Mouse (Mus musculus) MEL (cell line): ENCODE results near the gene Stox1. TPM values are rescaled to one million over a fixed set of nuclear protein-coding genes. Genes with fewer than 3 reads are reported as not detected.
A peak's percentile ranks its signal among the peaks of the same experiment; 100 is the strongest.

Experiments
- DNase-seq: peaks from one replicate; pipeline ENCODE4 v3.0.0; 2011; ENCODE audit warnings: low read depth, low spot score
- H3K27ac ChIP-seq: 2 replicates; pipeline ENCODE4 v1.5.1; 2012; ENCODE audit warnings: low read depth, mild to moderate bottlenecking, control low read depth, low read length, moderate library complexity; ENCODE audit not compliant: control insufficient read depth
- H3K27me3 ChIP-seq, 2 experiments: fragments of 150-350 bp in 1 of 2; sonication (generic) in 1 of 2; 2 replicates each; pipeline ENCODE4 v1.6.1; 2012; ENCODE audit warnings: low read length in 2 of 2, mild to moderate bottlenecking in 2 of 2, improper control_type of control experiment in 1 of 2, moderate library complexity in 1 of 2; ENCODE audit not compliant: insufficient read depth in 2 of 2, control insufficient read depth in 1 of 2
- H3K36me3 ChIP-seq, 2 experiments: 2 replicates each; pipeline ENCODE4 v1.6.1; 2012 to 2014; ENCODE audit warnings: low read length in 2 of 2, improper control_type of control experiment in 1 of 2, inconsistent platforms in 1 of 2, mild to moderate bottlenecking in 1 of 2; ENCODE audit not compliant: insufficient read depth in 2 of 2, control insufficient read depth in 1 of 2
- H3K4me1 ChIP-seq, 2 experiments: fragments of 150-350 bp in 1 of 2; sonication (generic) in 1 of 2; 2 replicates each; pipeline ENCODE4 v1.6.1; 2012; ENCODE audit warnings: low read length in 2 of 2, improper control_type of control experiment in 1 of 2, mild to moderate bottlenecking in 1 of 2; ENCODE audit not compliant: insufficient read depth in 2 of 2, control insufficient read depth in 1 of 2
- H3K4me3 ChIP-seq, 2 experiments: fragments of 150-350 bp in 1 of 2; sonication (generic) in 1 of 2; 2 replicates each; pipeline ENCODE4 v1.5.1; 2012; ENCODE audit warnings: low read depth in 2 of 2, low read length in 2 of 2, mild to moderate bottlenecking in 2 of 2, moderate library complexity in 2 of 2, control low read depth in 1 of 2, improper control_type of control experiment in 1 of 2; ENCODE audit not compliant: control insufficient read depth in 1 of 2, insufficient read depth in 1 of 2
- H3K79me2 ChIP-seq: 2 replicates; pipeline ENCODE4 v1.6.1; 2012; ENCODE audit warnings: mild to moderate bottlenecking, low read length, moderate library complexity; ENCODE audit not compliant: control insufficient read depth, poor library complexity, insufficient read depth
- H3K9ac ChIP-seq: 2 replicates; pipeline ENCODE4 v1.6.1; 2012; ENCODE audit warnings: low read depth, mild to moderate bottlenecking, control low read depth, low read length, moderate library complexity; ENCODE audit not compliant: control insufficient read depth, poor library complexity, severe bottlenecking
- H3K9me3 ChIP-seq: fragments of 150-350 bp; sonication (generic); replicated peaks from 2 replicates; pipeline ENCODE4 v1.6.1; 2012; ENCODE audit warnings: mild to moderate bottlenecking, low read length, improper control_type of control experiment, moderate library complexity; ENCODE audit not compliant: insufficient read depth
- BHLHE40 ChIP-seq: IDR thresholded peaks from 2 replicates; pipeline ENCODE4 v1.6.1; 2012; ENCODE audit warnings: low read depth, mild to moderate bottlenecking, inconsistent platforms, low read length, improper control_type of control experiment, borderline replicate concordance
- CTCF ChIP-seq, 3 experiments: IDR thresholded peaks in 2 of 3; conservative IDR thresholded peaks in 1 of 3; 2 replicates each; pipeline ENCODE4 v1.5.1; 2011 to 2012; ENCODE audit warnings: low read length in 3 of 3, low read depth in 2 of 3, mild to moderate bottlenecking in 2 of 3, improper control_type of control experiment in 1 of 3, inconsistent platforms in 1 of 3, mixed read lengths in 1 of 3, moderate library complexity in 1 of 3; ENCODE audit not compliant: control insufficient read depth in 1 of 3, insufficient read depth in 1 of 3, poor library complexity in 1 of 3, severe bottlenecking in 1 of 3
- ELF1 ChIP-seq: IDR thresholded peaks from 2 replicates; pipeline ENCODE4 v1.6.1; 2014; ENCODE audit warnings: low read depth, mild to moderate bottlenecking, inconsistent platforms, low read length, improper control_type of control experiment, moderate library complexity
- ETS1 ChIP-seq: IDR thresholded peaks from 2 replicates; pipeline ENCODE4 v1.6.1; 2012; ENCODE audit warnings: low read depth, mild to moderate bottlenecking, inconsistent platforms, low read length, improper control_type of control experiment, moderate library complexity
- HCFC1 ChIP-seq: IDR thresholded peaks from 2 replicates; pipeline ENCODE4 v1.6.1; 2012; ENCODE audit warnings: low read depth, mild to moderate bottlenecking, inconsistent platforms, low read length, improper control_type of control experiment, moderate library complexity
- JUND ChIP-seq: IDR thresholded peaks from 2 replicates; pipeline ENCODE4 v1.6.1; 2011; ENCODE audit warnings: low read depth, mild to moderate bottlenecking, improper control_type of control experiment, low read length
- MAFK ChIP-seq: IDR thresholded peaks from 2 replicates; pipeline ENCODE4 v1.6.1; 2011; ENCODE audit warnings: low read depth, mild to moderate bottlenecking, low read length, improper control_type of control experiment, borderline replicate concordance
- MAX ChIP-seq: IDR thresholded peaks from 2 replicates; pipeline ENCODE4 v1.6.1; 2011; ENCODE audit warnings: low read length, improper control_type of control experiment
- MAZ ChIP-seq: IDR thresholded peaks from 2 replicates; pipeline ENCODE4 v1.6.1; 2012; ENCODE audit warnings: low read depth, mild to moderate bottlenecking, inconsistent platforms, low read length, improper control_type of control experiment
- MEF2A ChIP-seq: IDR thresholded peaks from 2 replicates; pipeline ENCODE4 v1.6.1; 2014; ENCODE audit warnings: low read depth, mild to moderate bottlenecking, inconsistent platforms, low read length, improper control_type of control experiment; ENCODE audit not compliant: poor library complexity, insufficient replicate concordance, severe bottlenecking; ENCODE audit errors: extremely low read depth
- MXI1 ChIP-seq: IDR thresholded peaks from 2 replicates; pipeline ENCODE4 v1.6.1; 2011; ENCODE audit warnings: mild to moderate bottlenecking, low read depth, low read length, improper control_type of control experiment
- MYB ChIP-seq: IDR thresholded peaks from 2 replicates; pipeline ENCODE4 v1.6.1; 2011; ENCODE audit warnings: mild to moderate bottlenecking, low read depth, low read length, improper control_type of control experiment
- MYC ChIP-seq: IDR thresholded peaks from 2 replicates; pipeline ENCODE4 v1.6.1; 2011; ENCODE audit warnings: low read depth, mild to moderate bottlenecking, low read length, improper control_type of control experiment, moderate library complexity
- NRF1 ChIP-seq: IDR thresholded peaks from 2 replicates; pipeline ENCODE4 v1.6.1; 2014; ENCODE audit warnings: low read depth, mild to moderate bottlenecking, inconsistent platforms, low read length, improper control_type of control experiment, moderate library complexity; ENCODE audit not compliant: poor library complexity, insufficient read depth, severe bottlenecking
- RAD21 ChIP-seq: IDR thresholded peaks from 2 replicates; pipeline ENCODE4 v1.6.1; 2011; ENCODE audit warnings: mild to moderate bottlenecking, low read depth, low read length, improper control_type of control experiment
- TBP ChIP-seq: IDR thresholded peaks from 2 replicates; pipeline ENCODE4 v1.8.0; 2011; ENCODE audit warnings: low read depth, low read length, improper control_type of control experiment
- TCF12 ChIP-seq: IDR thresholded peaks from 2 replicates; pipeline ENCODE4 v1.6.1; 2014; ENCODE audit warnings: low read depth, mild to moderate bottlenecking, inconsistent platforms, low read length, improper control_type of control experiment, moderate library complexity
- USF2 ChIP-seq, 2 experiments: IDR thresholded peaks; 2 replicates each; pipeline ENCODE4 v1.6.1; 2011 to 2012; ENCODE audit warnings: improper control_type of control experiment in 2 of 2, low read length in 2 of 2, borderline replicate concordance in 1 of 2, inconsistent platforms in 1 of 2, low read depth in 1 of 2, mild to moderate bottlenecking in 1 of 2; ENCODE audit not compliant: insufficient read depth in 1 of 2
- ZKSCAN1 ChIP-seq: IDR thresholded peaks from 2 replicates; pipeline ENCODE4 v1.6.1; 2012; ENCODE audit warnings: low read depth, mild to moderate bottlenecking, inconsistent platforms, low read length, improper control_type of control experiment, moderate library complexity
- ZMIZ1 ChIP-seq: IDR thresholded peaks from 2 replicates; pipeline ENCODE4 v1.6.1; 2012; ENCODE audit warnings: low read depth, mild to moderate bottlenecking, inconsistent platforms, low read length, improper control_type of control experiment, moderate library complexity
- polyA plus RNA-seq, 2 experiments: library from polyadenylated mRNA; stranded (reverse) in 1 of 2; unstranded in 1 of 2; fragments of >175 nt in 1 of 2; fragments of >200 nt in 1 of 2; gene quantifications; 2 replicates each; pipeline versions ENCODE4 v1.2.1 to v1.2.4; 2012; ENCODE audit warnings: low replicate concordance in 2 of 2, low read depth in 1 of 2; ENCODE audit not compliant: insufficient read length in 2 of 2, insufficient read depth in 1 of 2, missing spikeins in 1 of 2
- total RNA-seq: library from RNA; depleted of rRNA; stranded (reverse); fragments of 300-350 nt; gene quantifications from 2 replicates; pipeline ENCODE4 v1.2.3, GENCODE M21; 2012

The Stox1 gene
- total and polyA plus RNA-seq, 3 experiments, result not detected

- Histone ChIP-seq H3K36me3 (no peaks in the 10 kb centered on the region), H3K9me3 (no peaks in the 10 kb centered on the region), H3K9ac (no peak overlapping the region), H3K27ac (no peak overlapping the region), H3K79me2 (no peaks in the 10 kb centered on the region), H3K27me3 (peaks cover 0 to 4% of the 10 kb centered on the region in 2 experiments; a peak in 3 of 4 replicates), H3K4me3 (no peak overlapping the region), H3K4me1 (0 out of 4 replicates have a peak, but pooled peaks cover 0 to 6% of the 10 kb centered on the region in 2 experiments)
- TF ChIP-seq ETS1 (no peak), TBP (no peak), CTCF (IDR thresholded peaks at IDR 0.05 in 2 of 3, conservative IDR thresholded peaks at IDR 0.05 in 1 of 3; ENCODE audit: control insufficient read depth in 1 of 3, insufficient read depth in 1 of 3, low read depth in 2 of 3, low read length in 3 of 3, poor library complexity in 1 of 3, severe bottlenecking in 1 of 3) (peak in 2 of 3 experiments; percentile 30 to 34; a peak in 4 of 6 replicates), RAD21 (peak; percentile 29)
- no peak for DNase-seq
These were observed 53.6 kb downstream of the Stox1 start for GRCm38 (mm10) chr10:62672359-62672758.

- DNase-seq, result no peak
- no peak overlapping the region for H3K9ac ChIP-seq
- H3K27me3 ChIP-seq, result peaks cover 0 to 6% of the 10 kb centered on the region in 2 experiments; a peak in 2 of 4 replicates
- no peaks in the 10 kb centered on the region for H3K79me2 ChIP-seq
- H3K4me1 ChIP-seq, result 0 out of 4 replicates have a peak, but pooled peaks cover 0 to 6% of the 10 kb centered on the region in 2 experiments
- no peak for TF ChIP-seq MYB
- no peak for TF ChIP-seq ELF1
- TF ChIP-seq MEF2A, result no peak
- TF ChIP-seq BHLHE40, result no peak
- TF ChIP-seq MAFK, result no peak
- no peak for TF ChIP-seq MAZ
- no peak for TF ChIP-seq ZMIZ1
- TF ChIP-seq HCFC1, result no peak
- no peak for TF ChIP-seq MXI1
- no peak for TF ChIP-seq MYC
- TF ChIP-seq JUND, result no peak
- TF ChIP-seq NRF1, result no peak
- TF ChIP-seq MAX, result no peak
- TF ChIP-seq USF2 (IDR thresholded peaks at IDR 0.05; ENCODE audit: borderline replicate concordance in 1 of 2, insufficient read depth in 1 of 2, low read depth in 1 of 2, low read length in 2 of 2), result no peak
- no peak for TF ChIP-seq TBP
- TF ChIP-seq ZKSCAN1, result no peak
- no peak for TF ChIP-seq RAD21
- no peak for TF ChIP-seq TCF12
- no peaks in the 10 kb centered on the region for H3K36me3 ChIP-seq
- no peak overlapping the region for H3K4me3 ChIP-seq
- H3K27ac ChIP-seq, result no peak overlapping the region
- H3K9me3 ChIP-seq, result no peaks in the 10 kb centered on the region
These were observed 56.7 kb downstream of the Stox1 start for GRCm38 (mm10) chr10:62669245-62669644.
